10 mouse cellular contexts compared by ENCODE assay signal in genomic region chr4:41196861-41197610, GRCm38 (mm10).
A peak's percentile ranks its signal among the peaks of the same experiment; 100 is the strongest.
DNase-seq lines count a peak whose midpoint lies in the region; ATAC-seq lines count a peak whose summit lies in the region.
"Had no signal": no experiment of that assay in that cellular context is flagged by ENCODE, and none has a peak within 500 bp of the region (broad histone marks: within the 10 kb centered on the region; RNA-seq: fewer than 3 reads in every experiment).

No protein-coding gene starts in this region.

- ATAC-seq in hindbrain, embryonic 15.5 days (ENCODE audit: low FRiP score, low read depth), result no peak; the same call in 1 of the 2 replicates
- ATAC-seq in hindbrain, embryonic 11.5 days (ENCODE audit: low FRiP score), result no peak
- no peak for ATAC-seq in embryonic facial prominence, embryonic 15.5 days (ENCODE audit: insufficient number of reproducible peaks, low FRiP score, low TSS enrichment, low read depth)
- ATAC-seq in lung, embryonic 16.5 days (ENCODE audit: low read depth), result peak; percentile 66
- no peak for ATAC-seq in CD4-positive, CD25-positive, alpha-beta regulatory T cell, adult 4 months

- H3K27ac ChIP-seq in hindbrain, embryonic 15.5 days (replicated peaks), result 0 out of 2 replicates have a peak overlapping the region, but pooled peaks have one; percentile 27
- no peak overlapping the region for H3K27ac ChIP-seq in hindbrain, embryonic 11.5 days (ENCODE audit: low read depth, low read length)
- peak overlapping the region; percentile 36; the same call in 1 of the 2 replicates for H3K27ac ChIP-seq in embryonic facial prominence, embryonic 15.5 days (replicated peaks)
- no peak overlapping the region for H3K27ac ChIP-seq in lung, embryonic 16.5 days (ENCODE audit: low read length)
- H3K27ac ChIP-seq: limb, embryonic 12.5 days; neural tube, embryonic 12.5 days had no signal

- H3K36me3 ChIP-seq in hindbrain, embryonic 15.5 days, result peaks cover 87% of the 10 kb centered on the region
- peaks cover 20% of the 10 kb centered on the region for H3K36me3 ChIP-seq in hindbrain, embryonic 11.5 days (ENCODE audit: control insufficient read depth, insufficient read depth, low read length)
- H3K36me3 ChIP-seq in embryonic facial prominence, embryonic 15.5 days, result peaks cover 92% of the 10 kb centered on the region
- H3K36me3 ChIP-seq in lung, embryonic 16.5 days (ENCODE audit: control insufficient read depth, insufficient read depth, low read length), result peaks cover 65% of the 10 kb centered on the region

- H3K27me3 ChIP-seq in hindbrain, embryonic 15.5 days, result no peaks in the 10 kb centered on the region
- no peaks in the 10 kb centered on the region for H3K27me3 ChIP-seq in hindbrain, embryonic 11.5 days (ENCODE audit: control insufficient read depth, insufficient read depth, low read length)
- no peaks in the 10 kb centered on the region for H3K27me3 ChIP-seq in embryonic facial prominence, embryonic 15.5 days
- H3K27me3 ChIP-seq in lung, embryonic 16.5 days (ENCODE audit: control insufficient read depth, insufficient read depth, low read depth, low read length), result no peaks in the 10 kb centered on the region
- H3K27me3 ChIP-seq: limb, embryonic 12.5 days; neural tube, embryonic 12.5 days had no signal

- no peaks in the 10 kb centered on the region for H3K4me1 ChIP-seq in hindbrain, embryonic 15.5 days (replicated peaks)
- H3K4me1 ChIP-seq in hindbrain, embryonic 11.5 days (replicated peaks; ENCODE audit: control insufficient read depth, insufficient read depth, low read length), result no peaks in the 10 kb centered on the region
- peaks cover 13% of the 10 kb centered on the region; the same call in 1 of the 2 replicates for H3K4me1 ChIP-seq in embryonic facial prominence, embryonic 15.5 days
- no peaks in the 10 kb centered on the region for H3K4me1 ChIP-seq in lung, embryonic 16.5 days (replicated peaks; ENCODE audit: control insufficient read depth, insufficient read depth, low read length)
- H3K4me1 ChIP-seq: limb, embryonic 12.5 days; neural tube, embryonic 12.5 days had no signal

- no peak overlapping the region for H3K4me3 ChIP-seq in hindbrain, embryonic 15.5 days
- no peak overlapping the region for H3K4me3 ChIP-seq in hindbrain, embryonic 11.5 days (ENCODE audit: low read depth, low read length)
- no peak overlapping the region for H3K4me3 ChIP-seq in embryonic facial prominence, embryonic 15.5 days (replicated peaks)
- H3K4me3 ChIP-seq in lung, embryonic 16.5 days (ENCODE audit: low read length), result no peak overlapping the region
- H3K4me3 ChIP-seq: limb, embryonic 12.5 days; neural tube, embryonic 12.5 days had no signal

- no peak overlapping the region for H3K9ac ChIP-seq in hindbrain, embryonic 15.5 days
- H3K9ac ChIP-seq in hindbrain, embryonic 11.5 days (ENCODE audit: low read depth, low read length), result no peak overlapping the region
- no peak overlapping the region for H3K9ac ChIP-seq in embryonic facial prominence, embryonic 15.5 days
- no peak overlapping the region for H3K9ac ChIP-seq in lung, embryonic 16.5 days (ENCODE audit: low read length)
- H3K9ac ChIP-seq: limb, embryonic 12.5 days; neural tube, embryonic 12.5 days had no signal

- 62% methylated on average over 3 of the region's 3 CpGs for WGBS in hindbrain, embryonic 15.5 days
- WGBS in hindbrain, embryonic 11.5 days, result 83% methylated on average over 3 of the region's 3 CpGs
- 34% methylated on average over 3 of the region's 3 CpGs for WGBS in embryonic facial prominence, embryonic 15.5 days
- WGBS in lung, embryonic 16.5 days, result 57% methylated on average over 3 of the region's 3 CpGs

- DNase-seq in hindbrain, embryonic 11.5 days (ENCODE audit: low spot score), result no peak
- peak; percentile 69 for DNase-seq in NIH3T3 (ENCODE audit: low read depth)
- DNase-seq in B cell, adult 2 months, result no peak
- no peak for DNase-seq in urinary bladder, postnatal 25 days (ENCODE audit: low spot score)

- no peaks in the 10 kb centered on the region for H3K9me3 ChIP-seq in hindbrain, embryonic 15.5 days
- no peaks in the 10 kb centered on the region for H3K9me3 ChIP-seq in hindbrain, embryonic 11.5 days (ENCODE audit: control insufficient read depth, low read length)
- no peaks in the 10 kb centered on the region for H3K9me3 ChIP-seq in embryonic facial prominence, embryonic 15.5 days (replicated peaks)
- no peaks in the 10 kb centered on the region for H3K9me3 ChIP-seq in lung, embryonic 16.5 days (ENCODE audit: control insufficient read depth, low read length)
- H3K9me3 ChIP-seq: limb, embryonic 12.5 days; neural tube, embryonic 12.5 days had no signal

- H3K4me2 ChIP-seq in hindbrain, embryonic 15.5 days, result no peak overlapping the region
- H3K4me2 ChIP-seq in hindbrain, embryonic 11.5 days (replicated peaks; ENCODE audit: low read depth, low read length), result no peak overlapping the region
- no peak overlapping the region for H3K4me2 ChIP-seq in embryonic facial prominence, embryonic 15.5 days (replicated peaks)
- H3K4me2 ChIP-seq in lung, embryonic 16.5 days (ENCODE audit: low read depth, low read length), result no peak overlapping the region
- H3K4me2 ChIP-seq: limb, embryonic 12.5 days; neural tube, embryonic 12.5 days had no signal

Comparison
In these comparisons a context has a peak if more than half of its experiments do, and no peak if none do; other contexts are left out.
1. H3K27ac ChIP-seq: peak in hindbrain, embryonic 15.5 days (single experiment) and embryonic facial prominence, embryonic 15.5 days (single experiment); none in hindbrain, embryonic 11.5 days (single experiment) and lung, embryonic 16.5 days (single experiment).